ENCODE assay signal across 17 mouse cellular contexts in the genomic region with DNA sequence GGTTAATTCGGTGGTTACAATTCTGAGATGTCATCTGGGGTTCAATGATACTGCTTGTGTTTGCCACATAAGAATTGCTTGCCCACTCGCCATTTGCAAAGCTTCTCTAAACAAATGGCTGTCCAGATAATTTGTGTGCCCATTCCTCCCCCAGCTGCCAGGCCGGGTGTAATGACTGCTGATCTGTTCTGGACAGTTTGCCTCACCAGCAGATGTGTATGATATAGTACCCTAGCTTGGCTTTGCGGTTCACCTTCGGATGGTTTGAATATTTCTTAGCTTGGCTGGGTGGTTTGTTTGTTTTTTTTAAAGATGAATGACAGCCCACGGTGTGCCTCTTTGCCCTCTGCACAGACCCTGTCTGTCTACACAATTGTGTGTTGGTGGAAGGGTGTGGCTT. TPM values are rescaled to one million over a fixed set of nuclear protein-coding genes. Genes with fewer than 3 reads are reported as not detected.
DNase-seq lines count a peak whose midpoint lies in the region; ATAC-seq lines count a peak whose summit lies in the region.
"Had no signal": no experiment of that assay in that cellular context is flagged by ENCODE, and none has a peak within 500 bp of the region (broad histone marks: within the 10 kb centered on the region; RNA-seq: fewer than 3 reads in every experiment).

No protein-coding gene starts in this region.

- WGBS in hindbrain, embryonic 15.5 days: 23% methylated on average over 6 of the region's 6 CpGs

- H3K4me1 ChIP-seq in hindbrain, embryonic 15.5 days (replicated peaks): peaks cover 58% of the 10 kb centered on the region

- no peak overlapping the region for H3K27ac ChIP-seq in hindbrain, embryonic 15.5 days (replicated peaks)

- peak overlapping the region; percentile 60 for H3K4me2 ChIP-seq in hindbrain, embryonic 15.5 days

- DNase-seq in cerebellum, adult 9-10 months: peak; percentile 44
- DNase-seq in cerebellum, adult 11 months: no peak
- DNase-seq in embryo, embryonic 10.5 days (ENCODE audit: low spot score): peak; percentile 40
- DNase-seq in neural tube, embryonic 10.5 days (ENCODE audit: extremely low spot score, low spot score): peak; percentile 21
- no peak for DNase-seq in ovary, postnatal 10 days (ENCODE audit: low spot score)
- DNase-seq in heart, postnatal 4 days: no peak
- DNase-seq in urinary bladder, adult 2 months (ENCODE audit: low spot score): no peak
- DNase-seq: gastrocnemius, postnatal 36 days; kidney, adult 2 months; layer of hippocampus, adult 9-11 months; liver, postnatal 0 days had no signal

- peak overlapping the region; percentile 78 for H3K4me3 ChIP-seq in hindbrain, embryonic 15.5 days

- H3K27me3 ChIP-seq in hindbrain, embryonic 15.5 days: no peaks in the 10 kb centered on the region

- H3K36me3 ChIP-seq in hindbrain, embryonic 15.5 days: no peaks in the 10 kb centered on the region

- no peaks in the 10 kb centered on the region for H3K9me3 ChIP-seq in hindbrain, embryonic 15.5 days

- no peak for ATAC-seq in hindbrain, embryonic 15.5 days (ENCODE audit: low FRiP score, low read depth)
- ATAC-seq: liver, postnatal 0 days had no signal

- H3K9ac ChIP-seq in hindbrain, embryonic 15.5 days: peak overlapping the region; percentile 93
- H3K9ac ChIP-seq: liver, postnatal 0 days had no signal

RNA-seq across cellular contexts. Expression of a gene that starts 3.5 kb away (rescaled TPM):
- 936 and 1,059 TPM in 2 replicates for polyA plus RNA-seq in hindbrain, embryonic 15.5 days (2015; fragmentation: Nextera tagmentation; extraction: Ambion mirVana)
- 1 to 10 TPM; 7.1 to 8.1 TPM for total RNA-seq in heart, postnatal 4 days (2021)
- 1.5 and 2.7 TPM in 2 replicates for polyA plus RNA-seq in urinary bladder, adult 2 months (2012; rRNA removed)
- total RNA-seq: common myeloid progenitor, adult 5-6 weeks had no signal

RNA-seq across cellular contexts. Expression of a gene that starts 48.6 kb away (rescaled TPM):
- polyA plus RNA-seq in hindbrain, embryonic 15.5 days (2015; fragmentation: Nextera tagmentation; extraction: Ambion mirVana): not detected in 2 replicates
- total RNA-seq in heart, postnatal 4 days (2021): not detected
- polyA plus RNA-seq in urinary bladder, adult 2 months (2012; rRNA removed): not detected in 2 replicates
- total RNA-seq: common myeloid progenitor, adult 5-6 weeks; ES-E14; gastrocnemius, postnatal 36 days; megakaryocyte, adult 5-6 weeks had no signal
- polyA plus RNA-seq: heart, embryonic 16.5 days; limb, embryonic 11.5 days; liver, postnatal 0 days had no signal

Comparison
In these comparisons a context has a peak if more than half of its experiments do, and no peak if none do; other contexts are left out.
1. DNase-seq: peak in cerebellum, adult 9-10 months (single experiment), embryo, embryonic 10.5 days (single experiment) and neural tube, embryonic 10.5 days (single experiment); none in cerebellum, adult 11 months (single experiment), ovary, postnatal 10 days (single experiment), heart, postnatal 4 days (single experiment) and urinary bladder, adult 2 months (single experiment).
2. RNA of a gene that starts 3.5 kb away (polyA plus RNA-seq): 936 to 1,059 TPM in hindbrain, embryonic 15.5 days; 1.5 to 2.7 TPM in urinary bladder, adult 2 months; every median in the first group is over 100 times any median in the second.